Mouse (Mus musculus) spleen, embryonic (tissue): ENCODE results near the gene Narf.

Source experiments
- CTCF ChIA-PET: fragments of 350-600 bp; sonication (Branson Sonifier 250); formaldehyde crosslinking; loops from one replicate; lab custom pipeline; 2022; lab: Charles Lee

Narf gene

DNA sequence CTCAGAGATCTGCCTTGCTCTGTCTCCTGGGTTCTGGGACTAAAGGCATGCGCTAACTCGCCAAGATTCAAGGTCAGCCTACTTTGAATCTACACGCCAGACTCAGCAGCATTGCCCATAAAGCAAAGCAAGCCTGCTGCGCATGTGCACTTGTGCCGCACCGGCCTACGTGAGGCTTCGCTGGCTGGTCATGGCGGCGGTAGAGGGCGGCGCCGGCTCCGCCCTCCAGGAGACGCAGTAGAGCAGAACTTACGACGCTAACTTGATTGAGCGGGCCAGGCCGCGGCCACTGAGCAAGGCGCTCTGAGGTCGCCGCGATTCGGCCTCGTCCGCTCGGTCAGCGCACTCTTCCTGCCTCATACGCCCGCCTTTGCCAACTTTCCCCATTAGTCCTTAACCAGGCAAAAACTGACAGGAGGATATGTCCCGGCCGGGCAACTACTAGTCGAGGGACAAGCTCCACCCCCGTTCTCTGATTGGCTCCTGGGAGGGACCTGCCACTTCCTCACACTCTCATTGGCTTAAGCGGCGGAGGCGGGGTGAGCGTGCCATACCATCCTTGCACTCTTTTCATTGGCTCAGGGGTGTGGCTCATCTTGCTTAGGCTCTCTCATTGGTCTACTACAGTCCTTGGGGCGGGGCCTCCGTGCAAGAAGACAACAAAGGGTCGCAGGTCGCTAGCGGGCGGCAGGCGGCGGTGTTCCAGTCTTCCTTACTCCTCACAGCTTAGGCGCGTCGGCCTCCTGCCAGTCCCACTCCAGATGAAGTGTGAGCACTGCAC, at the start of gene Narf:
Gene Narf (plus strand): TSS at position 690 of the 781 bp plus-strand sequence.
- CTCF ChIA-PET, result interaction anchor here (0.6 kb wide), 1 partner anchor 239 kb away, joined by 3 read pairs; no protein-coding TSS in a partner anchor

DNA sequence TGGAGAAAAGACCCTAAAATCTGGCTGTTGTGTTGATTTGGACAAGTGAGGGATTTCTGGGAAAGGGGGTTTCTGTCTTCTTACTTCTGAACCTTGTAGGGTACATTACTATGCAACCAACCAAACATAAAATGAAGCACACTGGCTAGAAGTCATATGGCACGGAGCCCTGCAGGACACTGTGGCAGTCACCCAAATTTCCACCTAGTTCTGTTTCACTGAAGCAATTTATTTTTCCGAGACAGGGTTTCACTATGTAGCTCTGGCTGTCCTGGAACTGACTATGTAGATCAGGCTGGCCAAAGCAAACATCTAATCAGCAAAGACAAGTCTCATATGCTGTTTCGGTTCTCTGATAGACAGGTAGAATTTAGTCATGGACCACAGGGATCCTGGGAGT, 47.4 kb upstream of the Narf start:
- CTCF ChIA-PET, result no interaction called here

GRCm38 (mm10) chr11:121192742-121193141, 44.3 kb upstream of the Narf start:
- CTCF ChIA-PET, result no interaction called here

DNA sequence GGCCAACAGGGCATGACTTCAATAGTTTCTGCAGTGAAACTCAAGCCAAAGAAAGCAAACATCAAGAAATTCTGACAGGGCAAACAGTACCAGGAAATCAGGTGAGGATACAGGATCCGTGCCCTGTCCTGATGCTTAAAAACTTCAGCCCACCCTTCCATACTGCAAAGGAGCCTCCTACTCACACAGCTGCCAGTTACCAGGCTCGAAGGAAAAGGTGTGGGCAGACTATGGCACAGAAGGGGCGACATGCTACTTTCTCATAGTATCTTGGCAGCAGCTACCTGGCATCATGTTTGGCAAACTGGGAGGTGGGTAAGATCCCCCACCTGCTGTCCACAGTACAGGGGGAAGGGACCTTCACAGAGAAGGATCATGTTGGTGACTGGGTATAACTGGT, 43.6 kb upstream of the Narf start:
- CTCF ChIA-PET, result no interaction called here

DNA sequence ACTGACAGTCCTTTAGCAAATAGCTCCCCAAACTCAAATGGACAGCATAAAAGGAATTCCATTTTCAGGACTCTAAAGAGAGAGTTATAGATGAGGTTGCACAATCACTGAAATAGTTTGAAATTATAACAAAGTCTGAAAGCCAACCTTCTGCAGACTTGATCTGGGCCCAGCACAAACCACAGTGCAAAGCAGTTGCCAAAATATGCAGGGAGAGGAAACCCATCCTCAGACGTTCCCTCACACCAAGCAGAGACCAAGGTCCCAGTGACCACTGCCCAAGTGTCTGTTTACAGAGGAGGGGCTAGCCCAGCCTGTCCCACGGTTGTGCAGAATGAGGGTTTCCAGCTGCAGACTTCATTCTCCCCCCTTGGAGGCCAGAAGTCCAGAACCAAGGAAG, 38.4 kb upstream of the Narf start:
- CTCF ChIA-PET, result no interaction called here

GRCm38 (mm10) chr11:121199851-121200250, 37.2 kb upstream of the Narf start:
- CTCF ChIA-PET, result no interaction called here

DNA sequence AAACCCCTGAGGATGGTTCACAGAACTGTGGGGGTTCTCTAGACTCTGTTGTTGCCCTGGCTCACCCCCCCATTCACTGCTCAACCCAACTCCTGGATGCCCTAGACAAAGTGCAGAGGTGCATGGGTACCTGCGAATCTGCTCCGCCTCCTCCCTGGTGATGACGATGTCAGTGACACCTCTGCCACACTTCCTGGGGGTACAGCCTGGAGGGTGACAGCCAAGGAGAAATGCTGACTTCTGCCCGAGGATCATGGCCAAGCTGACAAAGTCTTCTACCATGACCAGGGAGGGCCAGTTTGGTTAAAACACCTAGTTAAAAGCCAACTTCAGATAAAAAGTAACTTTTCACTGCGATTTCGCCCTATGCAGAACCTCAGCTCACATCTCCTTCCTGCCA, 36.3 kb upstream of the Narf start:
- CTCF ChIA-PET, result no interaction called here

DNA sequence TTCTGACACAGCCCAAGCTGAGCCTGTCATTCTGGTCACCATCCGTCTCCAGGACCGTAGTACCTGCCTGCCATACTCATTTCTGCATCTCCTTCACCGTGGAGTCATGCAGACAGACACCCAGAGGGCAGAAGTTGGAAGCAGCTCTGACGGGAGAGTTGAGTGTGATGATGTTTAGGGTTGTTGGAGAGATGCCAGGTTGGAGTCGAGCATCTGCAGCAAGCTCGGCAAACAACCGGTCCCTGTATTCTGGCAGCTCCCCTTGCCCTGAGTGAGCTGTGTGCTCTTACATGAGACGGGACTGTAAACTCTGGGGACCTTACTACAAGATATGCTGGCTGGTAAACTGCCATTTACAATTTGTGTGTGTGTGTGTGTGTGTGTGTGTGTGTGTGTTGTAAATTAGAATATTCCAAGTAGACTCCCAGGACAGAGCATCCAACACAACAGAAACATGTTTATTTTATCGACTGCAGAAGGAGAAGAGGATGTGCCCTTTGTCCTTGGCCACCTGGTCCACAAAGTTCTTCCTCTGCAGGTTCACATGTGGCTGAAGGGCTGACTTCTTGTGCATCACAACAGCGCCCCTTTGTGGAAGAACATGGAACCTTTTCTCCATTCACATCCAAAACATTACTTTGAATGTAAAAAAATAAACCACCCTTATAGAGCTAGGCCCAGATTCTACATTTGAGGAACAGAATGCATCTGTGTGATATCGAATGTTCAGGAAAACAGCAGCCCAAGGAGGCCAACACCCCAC, 35.4 kb upstream of the Narf start:
- CTCF ChIA-PET, result interaction anchor here (0.7 kb wide), 1 partner anchor 77 kb away, joined by 7 read pairs; no protein-coding TSS in a partner anchor

DNA sequence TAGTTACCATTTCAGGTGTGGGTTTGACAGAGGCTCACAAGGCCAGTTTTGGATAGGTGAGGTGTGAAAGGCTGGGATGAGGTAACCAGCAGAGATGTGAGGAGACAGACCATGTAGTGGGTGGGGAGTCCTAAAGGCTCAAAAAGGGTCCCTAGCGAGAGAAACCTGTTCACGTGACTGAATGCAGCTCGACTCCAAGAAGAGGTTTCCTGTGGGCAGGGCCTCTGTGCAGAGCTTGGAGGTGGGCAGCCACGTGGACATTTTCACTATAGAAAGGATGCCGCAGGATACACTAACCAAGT, 33.2 kb upstream of the Narf start:
- CTCF ChIA-PET, result no interaction called here

GRCm38 (mm10) chr11:121204161-121205006, 32.7 kb upstream of the Narf start, which contains the start of the genes Hexdc and Ogfod3:
Gene Hexdc (plus strand): TSS chr11:121204433.
Gene Ogfod3 (minus strand): TSS chr11:121204711.
- CTCF ChIA-PET, result no interaction called here

- CTCF ChIA-PET, result no interaction called here
Measured at GRCm38 (mm10) chr11:121216831-121217230, 20.2 kb upstream of the Narf start.

DNA sequence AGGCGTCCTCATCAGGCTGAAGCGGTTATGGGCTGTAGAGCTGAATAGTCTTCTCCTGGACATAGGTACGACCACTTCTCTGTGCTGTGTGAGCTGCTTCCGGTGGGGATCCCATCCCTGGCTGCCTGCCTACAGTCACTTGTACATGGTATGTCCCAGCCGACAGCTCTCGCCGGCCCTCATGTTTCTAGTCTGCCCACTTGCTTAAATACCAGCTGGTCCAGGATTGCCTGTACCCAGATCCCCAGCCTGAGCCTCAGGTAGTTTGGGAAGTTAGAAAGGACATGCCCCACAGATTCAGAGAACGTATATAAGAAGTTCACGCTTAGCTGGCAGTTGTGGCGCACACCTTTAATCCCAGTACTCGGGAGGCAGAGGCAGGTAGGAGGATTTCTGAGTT, 17.3 kb upstream of the Narf start:
- CTCF ChIA-PET, result no interaction called here

DNA sequence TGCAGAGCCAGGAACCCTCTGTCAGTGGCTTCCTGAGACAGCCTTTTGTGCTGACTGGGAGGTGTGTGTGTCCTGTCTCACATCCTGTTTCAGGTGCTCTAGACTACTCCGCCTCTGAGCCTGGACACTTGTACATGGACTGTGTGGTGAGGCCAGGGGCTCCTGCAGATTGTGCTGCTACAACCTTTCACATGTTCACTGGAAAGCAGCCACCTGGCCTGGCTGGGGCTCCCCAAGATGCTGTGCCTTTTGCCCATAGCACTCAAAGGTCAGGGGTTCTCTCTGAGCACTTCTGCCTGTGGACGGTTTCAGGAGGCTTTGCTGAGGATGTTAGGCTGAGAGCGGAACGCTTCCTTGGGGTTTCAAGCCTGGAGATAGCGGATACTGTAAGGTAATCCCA, 16.3 kb upstream of the Narf start:
- CTCF ChIA-PET, result interaction anchor here (0.6 kb wide), 1 partner anchor 393 kb away, joined by 6 read pairs; no protein-coding TSS in a partner anchor

DNA sequence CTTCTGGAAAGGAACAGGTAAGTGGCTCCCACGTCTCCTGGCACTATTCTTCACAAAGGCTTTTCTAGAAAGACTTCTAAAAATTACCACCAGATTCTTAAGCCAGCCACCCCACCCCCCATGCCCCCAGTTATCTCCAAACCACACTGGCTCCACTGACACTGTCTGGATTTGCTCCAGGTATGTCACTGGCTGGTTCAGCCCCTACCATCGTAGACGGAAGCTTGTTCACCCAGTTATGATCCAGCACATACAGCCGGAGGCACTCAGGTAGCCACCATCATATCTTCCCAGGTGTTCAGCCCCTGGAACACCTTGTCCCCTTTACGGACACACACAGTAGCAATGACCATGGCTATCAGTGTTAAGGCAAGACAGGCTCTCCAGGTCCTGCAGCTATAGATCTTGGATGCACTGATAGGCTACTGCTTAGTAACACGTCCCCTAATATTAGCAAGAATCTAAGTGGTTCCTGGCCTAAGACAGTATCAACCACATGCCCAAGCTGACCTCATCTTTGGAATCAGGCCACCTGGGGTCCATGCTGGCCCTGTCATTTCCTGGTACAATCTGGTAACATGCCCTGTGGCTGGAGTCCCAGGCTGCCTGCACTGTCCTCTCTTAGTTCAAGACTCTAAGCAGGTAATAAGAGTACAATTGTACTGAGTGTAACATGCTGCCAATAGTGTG, 15.6 kb upstream of the Narf start:
- CTCF ChIA-PET, result interaction anchor here (0.6 kb wide), 1 partner anchor 1055 kb away, joined by 18 read pairs; no protein-coding TSS in a partner anchor

DNA sequence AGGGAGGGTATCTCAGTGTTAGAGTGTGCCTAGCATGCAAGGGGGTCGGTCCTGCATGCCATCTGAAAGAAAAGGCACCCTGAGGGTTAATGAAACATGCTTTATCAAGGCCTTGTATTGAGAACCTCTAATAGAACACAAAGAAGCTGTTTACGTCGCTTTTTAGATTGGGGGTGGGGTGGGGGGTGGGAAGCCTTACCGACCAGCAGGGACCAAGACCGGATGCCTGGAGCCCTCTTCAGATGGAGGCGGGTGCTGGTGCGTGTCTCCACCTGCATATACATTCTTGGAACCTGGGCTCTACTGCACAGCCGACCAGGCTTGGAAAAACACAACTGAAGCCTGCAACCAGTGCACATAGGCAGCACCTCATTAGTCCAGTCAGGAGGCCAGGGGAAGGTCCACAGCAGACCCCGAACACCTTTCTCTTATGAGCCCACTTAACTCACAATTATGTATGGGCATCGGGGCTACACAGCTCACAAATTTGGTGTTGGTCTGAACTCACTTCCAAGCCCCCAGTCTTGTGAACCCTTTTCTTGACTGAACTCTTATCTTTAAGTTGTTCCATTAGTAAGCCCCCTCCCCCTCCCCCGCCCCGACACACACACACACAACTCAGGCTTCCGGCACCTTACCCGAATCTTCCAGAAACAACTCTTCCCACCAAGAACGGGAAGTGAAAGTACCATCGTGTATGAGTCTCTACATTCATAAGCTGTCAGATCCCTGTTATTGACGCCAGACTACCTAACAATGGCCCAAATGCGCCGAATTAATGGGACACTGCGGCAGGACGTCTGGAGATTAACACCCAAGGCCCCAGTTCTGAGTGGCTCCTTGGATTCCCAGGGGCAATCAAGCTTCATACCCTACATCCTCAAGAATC, 8.7 kb upstream of the Narf start:
- CTCF ChIA-PET, result interaction anchor here (0.6 to 1.1 kb wide), 4 partner anchors 9 to 198 kb away, joined by 3 to 7 read pairs (median 4); no protein-coding TSS in a partner anchor

GRCm38 (mm10) chr11:121229018-121229439, 8.0 kb upstream of the Narf start, which contains the start of gene Cybc1:
Gene Cybc1 (minus strand): TSS chr11:121229322.
- CTCF ChIA-PET, result interaction anchor here (0.6 to 1.1 kb wide), 2 partner anchors 15 to 120 kb away, joined by 3 to 7 read pairs; no protein-coding TSS in a partner anchor

DNA sequence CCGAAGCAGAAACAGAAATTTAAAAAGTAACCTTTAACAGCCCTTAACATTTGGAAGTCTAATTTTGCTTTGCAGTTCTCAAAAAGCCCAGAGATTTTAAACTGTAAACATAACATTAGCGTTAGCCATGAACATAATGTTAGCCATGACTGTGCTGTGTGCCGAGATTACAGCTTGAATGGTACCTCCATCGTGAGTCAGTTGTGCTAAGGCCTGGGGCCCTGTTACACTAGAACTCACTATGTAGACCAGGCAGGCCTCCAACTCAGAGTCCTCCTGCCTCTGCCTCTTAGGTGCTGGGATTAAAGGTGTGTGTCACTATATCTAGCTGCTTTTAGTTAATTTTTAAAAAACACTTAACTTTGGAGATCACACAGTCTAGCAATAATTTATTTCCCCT, 5.9 kb upstream of the Narf start:
- CTCF ChIA-PET, result interaction anchor here (0.6 kb wide), 1 partner anchor 921 kb away, joined by 4 read pairs; no protein-coding TSS in a partner anchor

GRCm38 (mm10) chr11:121231628-121232291, 5.3 kb upstream of the Narf start:
- CTCF ChIA-PET, result no interaction called here

DNA sequence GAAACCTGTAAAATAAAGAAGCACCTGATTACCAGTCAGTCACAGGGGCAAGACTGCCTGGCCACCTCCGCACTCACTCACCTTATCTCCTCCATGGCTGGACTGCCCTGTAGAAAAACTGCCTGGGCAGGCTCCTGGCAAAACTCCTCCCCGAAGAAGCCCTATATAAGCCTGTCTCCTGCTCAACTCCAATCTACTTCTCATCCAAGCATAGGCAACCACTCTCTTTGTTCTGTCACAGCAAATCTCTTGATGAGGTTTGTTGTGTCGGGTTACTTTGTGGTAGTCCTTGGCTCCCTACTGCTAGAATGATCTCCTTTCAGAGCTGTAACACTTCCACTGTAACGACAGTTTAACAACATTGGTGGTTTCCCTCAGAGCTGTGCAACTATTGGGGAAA, 4.3 kb upstream of the Narf start:
- CTCF ChIA-PET, result no interaction called here
